Mouse (Mus musculus) hindbrain, embryonic 10.5 days (tissue): ENCODE measurements around the gene Spata5. TPM values are rescaled to one million over a fixed set of nuclear protein-coding genes. Genes with fewer than 3 reads are reported as not detected.

Experiments
- DNase-seq: peaks from one replicate; pipeline ENCODE4 v3.0.0-alpha.2; 2017; ENCODE audit warnings: low spot score
- H3K27ac ChIP-seq: fragments of 300-500 bp; sonication (generic); 2 replicates; pipeline ENCODE4 v1.5.1; 2016; ENCODE audit warnings: mild to moderate bottlenecking, moderate library complexity
- H3K27me3 ChIP-seq: fragments of 300-500 bp; sonication (generic); 2 replicates; pipeline ENCODE4 v1.6.1; 2016; ENCODE audit warnings: mild to moderate bottlenecking; ENCODE audit not compliant: poor library complexity, insufficient read depth, severe bottlenecking
- H3K36me3 ChIP-seq: fragments of 300-500 bp; sonication (generic); 2 replicates; pipeline ENCODE4 v1.6.1; 2016; ENCODE audit warnings: mild to moderate bottlenecking, moderate library complexity
- H3K4me1 ChIP-seq: fragments of 300-500 bp; sonication (generic); replicated peaks from 2 replicates; pipeline ENCODE4 v1.6.1; 2016; ENCODE audit warnings: mild to moderate bottlenecking
- H3K4me3 ChIP-seq: fragments of 300-500 bp; sonication (generic); 2 replicates; pipeline ENCODE4 v1.5.1; 2016; ENCODE audit warnings: mild to moderate bottlenecking, moderate library complexity
- H3K9me3 ChIP-seq: fragments of 300-500 bp; sonication (generic); 2 replicates; pipeline ENCODE4 v1.6.1; 2016; ENCODE audit warnings: mild to moderate bottlenecking, moderate library complexity
- WGBS: fragments of 180-500 bp; shearing (Covaris S2); methylation state at CpG from one replicate; pipeline ENCODE4 v1.1.7; 2016; 5-methylcytosine and 5-hydroxymethylcytosine counted together
- polyA plus RNA-seq: library from polyadenylated mRNA; unstranded; fragments of >200 nt; fragmentation: Nextera tagmentation; extraction: Ambion mirVana; gene quantifications from 2 replicates; pipeline ENCODE4 v1.2.1, GENCODE M21; 2016

Spata5 gene
- polyA plus RNA-seq, 1 experiment from 2014 or later: 43.4 TPM

GRCm38 (mm10) chr3:37398661-37399395, 20.9 kb upstream of the Spata5 start:
- H3K36me3 ChIP-seq: no peaks in the 10 kb centered on the region
- WGBS: 87% methylated on average over 7 of the region's 7 CpGs

GRCm38 (mm10) chr3:37401729-37402610, 17.7 kb upstream of the Spata5 start:
- Histone ChIP-seq H3K27me3 (no peaks in the 10 kb centered on the region), H3K4me1 (no peaks in the 10 kb centered on the region), H3K27ac (no peak overlapping the region), H3K9me3 (no peaks in the 10 kb centered on the region), H3K4me3 (no peak overlapping the region), H3K36me3 (no peaks in the 10 kb centered on the region)
- DNase-seq: no peak
- 79% methylated on average over 11 of the region's 11 CpGs for WGBS

More at GRCm38 (mm10) chr3:37398661-37399395, 20.9 kb upstream of the Spata5 start:
- no peaks in the 10 kb centered on the region for H3K27me3 ChIP-seq
- H3K4me3 ChIP-seq: no peak overlapping the region
- no peaks in the 10 kb centered on the region for H3K9me3 ChIP-seq
- H3K27ac ChIP-seq: no peak overlapping the region
- H3K4me1 ChIP-seq: no peaks in the 10 kb centered on the region
- no peak for DNase-seq

- Histone ChIP-seq H3K4me1 (no peaks in the 10 kb centered on the region), H3K9me3 (no peaks in the 10 kb centered on the region), H3K4me3 (no peak overlapping the region), H3K27me3 (no peaks in the 10 kb centered on the region), H3K27ac (no peak overlapping the region), H3K36me3 (no peaks in the 10 kb centered on the region)
- DNase-seq: no peak
These were observed 12.1 kb upstream of the Spata5 start for GRCm38 (mm10) chr3:37407598-37407997.

DNA sequence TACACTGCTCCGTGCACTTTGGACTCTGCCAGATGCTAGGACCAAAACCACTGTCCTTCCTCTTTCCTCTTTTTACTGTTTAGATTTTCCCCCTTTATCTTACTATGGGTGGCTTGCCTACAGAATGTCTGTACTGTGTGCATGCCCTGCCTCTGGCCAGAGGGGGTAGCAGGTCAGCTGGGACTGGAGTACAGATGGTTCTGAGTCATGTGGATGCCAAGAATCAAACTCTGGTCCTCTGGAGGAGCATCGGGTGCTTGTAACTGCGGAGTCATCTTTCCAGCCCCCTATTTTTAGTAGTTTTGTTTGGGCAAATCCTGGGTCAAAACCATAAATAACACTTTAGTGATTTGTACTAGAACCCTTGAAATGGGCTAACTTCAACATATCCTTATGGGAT, 6.2 kb upstream of the Spata5 start:
- 91% methylated on average over 3 of the region's 3 CpGs for WGBS
- no peaks in the 10 kb centered on the region for H3K9me3 ChIP-seq
- H3K27ac ChIP-seq: no peak overlapping the region
- no peak for DNase-seq
- H3K36me3 ChIP-seq: no peaks in the 10 kb centered on the region
- peaks cover 3% of the 10 kb centered on the region for H3K4me1 ChIP-seq
- H3K27me3 ChIP-seq: no peaks in the 10 kb centered on the region
- H3K4me3 ChIP-seq: no peak overlapping the region

DNA sequence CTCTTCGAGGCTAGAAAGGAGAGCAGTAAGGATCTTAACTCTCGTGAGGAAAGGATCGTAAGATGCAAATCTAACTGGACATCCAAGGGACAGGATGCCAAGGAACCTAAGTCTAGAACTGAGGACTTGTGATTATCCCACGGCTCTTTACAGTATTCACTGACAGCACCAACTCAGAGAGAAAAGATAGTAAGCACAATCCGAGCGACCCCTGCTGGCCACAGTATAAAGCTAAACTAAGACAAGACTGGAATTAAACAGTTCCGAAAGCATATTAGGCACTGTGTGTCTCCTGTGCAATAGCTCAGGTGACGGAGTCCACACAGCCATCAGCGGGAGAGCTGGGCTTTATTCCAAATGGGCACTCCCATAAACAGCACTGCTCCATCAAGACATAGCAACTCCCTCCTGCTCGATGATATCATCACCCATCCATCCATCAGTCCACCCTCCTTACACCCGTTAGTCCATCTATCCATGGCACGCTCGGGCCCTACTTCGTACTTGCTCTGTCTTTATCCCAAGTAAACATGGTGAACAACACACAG, 5.2 kb upstream of the Spata5 start:
- Histone ChIP-seq H3K9me3 (no peaks in the 10 kb centered on the region), H3K4me1 (peaks cover 8% of the 10 kb centered on the region), H3K4me3 (no peak overlapping the region), H3K36me3 (no peaks in the 10 kb centered on the region), H3K27me3 (no peaks in the 10 kb centered on the region), H3K27ac (no peak overlapping the region)
- peak; percentile 71 for DNase-seq
- WGBS: 58% methylated on average over 14 of the region's 14 CpGs

- H3K4me1 ChIP-seq: peaks cover 24% of the 10 kb centered on the region
- H3K4me3 ChIP-seq: peak overlapping the region; percentile 85
- no peaks in the 10 kb centered on the region for H3K27me3 ChIP-seq
- no peak for DNase-seq
- 84% methylated on average over 5 of the region's 5 CpGs for WGBS
- H3K36me3 ChIP-seq: peaks cover 1% of the 10 kb centered on the region; the same call in 1 of the 2 replicates
- peak overlapping the region; percentile 93; the same call in 1 of the 2 replicates for H3K27ac ChIP-seq
- H3K9me3 ChIP-seq: no peaks in the 10 kb centered on the region
These were observed 1.4 kb upstream of the Spata5 start for GRCm38 (mm10) chr3:37418341-37418740.

DNA sequence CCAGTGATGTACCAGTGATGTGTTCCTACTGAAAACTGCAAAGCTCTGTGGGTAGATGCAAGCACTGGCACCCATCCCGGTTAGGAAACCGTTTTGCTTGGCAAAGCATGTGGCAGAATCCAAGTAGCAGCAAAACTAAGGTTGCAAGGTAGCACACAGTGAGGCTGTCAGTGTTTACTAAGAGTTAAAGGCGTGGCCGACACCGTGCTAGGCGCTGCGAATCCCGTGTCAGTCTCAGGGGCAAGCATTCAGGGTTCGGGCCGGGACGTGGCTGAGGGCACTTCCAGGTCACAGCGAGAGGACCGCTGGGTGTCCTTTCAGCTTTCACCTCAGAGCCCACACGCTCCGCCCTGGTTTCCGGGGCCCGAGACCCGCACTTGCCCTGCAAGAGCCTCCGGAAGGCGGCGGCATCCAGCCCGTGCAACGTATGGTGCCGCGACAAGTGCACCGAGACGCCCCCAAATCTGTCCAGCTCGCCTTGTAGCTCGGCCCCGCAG, 687 bp upstream of the Spata5 start:
- no peak for DNase-seq
- Histone ChIP-seq H3K4me1 (peaks cover 24% of the 10 kb centered on the region), H3K9me3 (no peaks in the 10 kb centered on the region), H3K27ac (peak overlapping the region; percentile 93), H3K4me3 (peak overlapping the region; percentile 85), H3K36me3 (peaks cover 4% of the 10 kb centered on the region; the same call in 1 of the 2 replicates), H3K27me3 (no peaks in the 10 kb centered on the region)
- under 1% methylated on average over 30 of the region's 30 CpGs for WGBS

DNA sequence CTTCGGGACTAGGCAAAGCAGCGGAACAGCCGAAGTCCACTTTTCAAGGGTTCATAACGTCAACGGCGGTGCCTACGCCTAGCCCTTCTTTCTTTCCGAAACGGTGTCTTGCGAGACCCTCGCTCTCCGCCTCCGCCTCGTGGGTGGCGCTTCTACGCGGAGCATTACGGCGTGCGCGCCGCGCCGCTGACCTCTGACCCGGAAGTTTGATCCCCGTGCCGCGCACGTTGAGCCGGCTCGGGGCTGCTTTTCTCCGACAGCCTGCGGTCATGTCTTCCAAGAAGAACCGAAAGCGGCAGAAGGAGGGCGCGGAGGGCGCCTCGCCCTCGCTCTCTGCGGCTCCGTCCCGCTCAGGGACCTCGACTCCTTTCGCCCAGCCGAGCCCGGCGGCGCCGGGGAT, 376 bp downstream of the Spata5 start, which contains the start of gene Nudt6:
TSS of gene Nudt6 (minus strand) at position 140 of the 400 bp plus-strand sequence.
- H3K27me3 ChIP-seq: no peaks in the 10 kb centered on the region
- 0% methylated on average over 50 of the region's 50 CpGs for WGBS
- peak within 1 kb of the TSS; percentile 93 for H3K27ac ChIP-seq
- H3K9me3 ChIP-seq: no peaks in the 10 kb centered on the region
- H3K4me3 ChIP-seq: peak within 1 kb of the TSS; percentile 85
- DNase-seq: peak; percentile 95
- peaks cover 24% of the 10 kb centered on the region for H3K4me1 ChIP-seq
- peaks cover 8% of the 10 kb centered on the region for H3K36me3 ChIP-seq

GRCm38 (mm10) chr3:37420641-37421040, 945 bp downstream of the Spata5 start:
- under 1% methylated on average over 24 of the region's 24 CpGs for WGBS
- no peaks in the 10 kb centered on the region for H3K9me3 ChIP-seq
- H3K4me3 ChIP-seq: peak overlapping the region; percentile 85
- peaks cover 24% of the 10 kb centered on the region for H3K4me1 ChIP-seq
- H3K36me3 ChIP-seq: peaks cover 13% of the 10 kb centered on the region
- peak overlapping the region; percentile 93 for H3K27ac ChIP-seq
- DNase-seq: no peak
- no peaks in the 10 kb centered on the region for H3K27me3 ChIP-seq

- Histone ChIP-seq H3K9me3 (no peaks in the 10 kb centered on the region), H3K4me1 (peaks cover 24% of the 10 kb centered on the region), H3K4me3 (peak overlapping the region; percentile 85), H3K27ac (peak overlapping the region; percentile 93; the same call in 1 of the 2 replicates), H3K27me3 (no peaks in the 10 kb centered on the region), H3K36me3 (peaks cover 17% of the 10 kb centered on the region)
- WGBS: 19% methylated on average over 3 of the region's 3 CpGs
- DNase-seq: no peak
These were observed 1.5 kb downstream of the Spata5 start for GRCm38 (mm10) chr3:37421179-37421578.

GRCm38 (mm10) chr3:37426069-37426468, 6.4 kb downstream of the Spata5 start:
- Histone ChIP-seq H3K4me1 (peaks cover 13% of the 10 kb centered on the region), H3K4me3 (no peak overlapping the region), H3K27ac (no peak overlapping the region), H3K36me3 (peaks cover 48% of the 10 kb centered on the region), H3K9me3 (no peaks in the 10 kb centered on the region), H3K27me3 (no peaks in the 10 kb centered on the region)
- DNase-seq: no peak
- WGBS: 97% methylated on average over 3 of the region's 3 CpGs

DNA sequence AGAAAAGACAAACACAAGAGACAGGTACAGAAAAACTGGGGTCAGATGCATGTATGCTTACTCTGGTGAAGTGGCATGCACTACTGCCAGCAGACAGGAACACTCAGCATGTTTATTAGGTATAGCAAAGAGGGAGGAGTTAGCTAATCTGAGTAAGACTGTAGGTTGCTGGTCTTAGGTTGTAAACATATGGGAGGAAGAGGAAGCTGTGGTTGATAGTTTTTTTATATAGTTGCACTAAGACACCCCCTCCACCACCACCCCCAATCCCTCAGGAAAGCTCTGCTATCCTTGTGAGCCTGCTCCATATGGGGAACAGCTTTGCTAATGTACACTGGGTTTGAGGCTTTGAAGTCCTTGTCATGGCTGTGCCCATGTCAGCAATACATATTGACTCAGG, 10.7 kb downstream of the Spata5 start:
- Histone ChIP-seq H3K9me3 (no peaks in the 10 kb centered on the region), H3K36me3 (peaks cover 78% of the 10 kb centered on the region), H3K27me3 (no peaks in the 10 kb centered on the region), H3K4me1 (no peaks in the 10 kb centered on the region), H3K4me3 (no peak overlapping the region), H3K27ac (no peak overlapping the region)
- DNase-seq: no peak
